Mouse (Mus musculus) liver, embryonic 14.5 days (tissue): Measurements from ENCODE around the gene Ccser2. TPM values are rescaled to one million over a fixed set of nuclear protein-coding genes. Genes with fewer than 3 reads are reported as not detected.
A peak's percentile ranks its signal among the peaks of the same experiment; 100 is the strongest.

ENCODE experiments used
- ATAC-seq: fragments of 200-750 bp; cut with Nextera tagmentation; 2 replicates; pipeline ENCODE4 v1.8.0; 2017; ENCODE audit warnings: moderate number of reproducible peaks, mild to moderate bottlenecking, moderate library complexity; ENCODE audit not compliant: insufficient read depth
- DNase-seq, 3 experiments: peaks; one replicate each; pipeline ENCODE4 v3.0.0-alpha.2; 2012 to 2013; ENCODE audit warnings: low read depth in 3 of 3, low spot score in 3 of 3
- H3K27ac ChIP-seq: fragments of 300-500 bp; sonication (generic); 2 replicates; pipeline ENCODE4 v1.5.1; 2014; ENCODE audit warnings: moderate library complexity, mild to moderate bottlenecking, control low read depth, inconsistent platforms
- H3K27me3 ChIP-seq: fragments of 300-500 bp; sonication (generic); 2 replicates; pipeline ENCODE4 v1.6.1; 2014; ENCODE audit warnings: mild to moderate bottlenecking, low read length, moderate library complexity; ENCODE audit not compliant: control insufficient read depth, insufficient read depth
- H3K36me3 ChIP-seq: fragments of 300-500 bp; sonication (generic); replicated peaks from 2 replicates; pipeline ENCODE4 v1.6.1; 2014; ENCODE audit warnings: low read depth; ENCODE audit not compliant: control insufficient read depth, insufficient read depth
- H3K4me1 ChIP-seq, 2 experiments: fragments of 200-500 bp in 1 of 2; fragments of 300-500 bp in 1 of 2; sonication (generic) in 1 of 2; replicated peaks; 2 replicates each; pipeline ENCODE4 v1.6.1; 2012 to 2014; ENCODE audit warnings: antibody characterized with exemption in 1 of 2, inconsistent platforms in 1 of 2, low read length in 1 of 2; ENCODE audit not compliant: control insufficient read depth in 2 of 2, insufficient read depth in 2 of 2
- H3K4me2 ChIP-seq: fragments of 300-500 bp; sonication (generic); 2 replicates; pipeline ENCODE4 v1.6.1; 2014; ENCODE audit warnings: low read depth, mild to moderate bottlenecking, control low read depth, moderate library complexity
- H3K4me3 ChIP-seq, 2 experiments: fragments of 200-500 bp in 1 of 2; fragments of 300-500 bp in 1 of 2; sonication (generic) in 1 of 2; 2 replicates each; pipeline ENCODE4 v1.5.1; 2012 to 2014; ENCODE audit warnings: low read depth in 2 of 2, low read length in 2 of 2, mild to moderate bottlenecking in 2 of 2, control low read depth in 1 of 2, inconsistent platforms in 1 of 2, moderate library complexity in 1 of 2; ENCODE audit not compliant: insufficient read depth in 1 of 2
- H3K9ac ChIP-seq: fragments of 300-500 bp; sonication (generic); replicated peaks from 2 replicates; pipeline ENCODE4 v1.6.1; 2014; ENCODE audit warnings: mild to moderate bottlenecking, control low read depth, moderate library complexity
- H3K9me3 ChIP-seq: fragments of 300-500 bp; sonication (generic); 2 replicates; pipeline ENCODE4 v1.6.1; 2016; ENCODE audit warnings: low read length, mixed read lengths; ENCODE audit not compliant: control insufficient read depth
- CTCF ChIP-seq: IDR thresholded peaks from 2 replicates; pipeline ENCODE4 v1.5.1; 2016; ENCODE audit warnings: antibody characterized with exemption, low read depth, control low read depth
- EP300 ChIP-seq: IDR thresholded peaks from 2 replicates; pipeline ENCODE4 v1.6.1; 2016; ENCODE audit warnings: antibody characterized with exemption, low read depth
- WGBS: fragments of 180-500 bp; shearing (Covaris S2); extraction: QIAGEN DNeasy Blood & Tissue Kit; methylation state at CpG from one replicate; pipeline ENCODE4 v1.1.7; 2014; ENCODE audit not compliant: insufficient replicate concordance; 5-methylcytosine and 5-hydroxymethylcytosine counted together
- polyA plus RNA-seq, 2 experiments: library from polyadenylated mRNA; depleted of rRNA in 1 of 2; stranded (reverse) in 1 of 2; unstranded in 1 of 2; fragments of >200 nt; fragmentation: Nextera tagmentation in 1 of 2; extraction: Ambion mirVana in 1 of 2; gene quantifications; 2 replicates each; pipeline versions ENCODE4 v1.2.1 to v1.2.3; 2012 to 2014

Ccser2 gene
- polyA plus RNA-seq (2012; rRNA removed) = 1.5 and 1.6 TPM in 2 replicates
- polyA plus RNA-seq (2014; fragmentation: Nextera tagmentation; extraction: Ambion mirVana) = 4.1 and 5.0 TPM in 2 replicates

DNA sequence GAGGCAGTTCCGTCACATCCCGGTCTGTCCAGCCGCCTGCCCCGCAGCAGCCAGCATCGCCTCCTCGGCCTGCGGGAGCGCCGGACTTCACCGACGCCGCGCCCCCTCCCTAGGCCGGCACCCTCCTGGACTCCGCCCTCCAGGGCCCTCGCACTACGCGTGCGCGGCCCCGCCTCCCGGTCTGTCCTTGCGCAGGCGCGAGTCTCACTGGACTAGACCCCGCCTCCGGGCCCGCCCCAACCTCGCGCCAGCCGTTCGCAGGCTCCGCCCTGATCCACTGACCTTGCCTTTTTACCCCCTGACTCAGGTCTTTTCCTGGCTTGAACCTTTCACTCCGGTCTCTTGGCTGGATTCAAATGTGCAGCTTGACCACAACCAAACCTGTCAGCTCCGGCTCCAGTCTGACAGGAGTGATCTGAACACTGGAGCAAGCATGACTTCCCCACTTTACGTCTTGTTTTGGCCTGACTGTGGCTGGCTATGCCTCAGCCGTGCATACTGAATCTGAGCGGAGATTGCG lies at the start of gene Ccser2:
Ccser2 (minus strand) TSS at position 150 of the 520 bp plus-strand sequence.
- peak within 1 kb of the TSS; percentile 62 for H3K9ac ChIP-seq
- H3K27ac ChIP-seq = no peak within 1 kb of the TSS; the same call in none of the 2 replicates
- no peaks in the 10 kb centered on the region for H3K9me3 ChIP-seq
- H3K4me1 ChIP-seq = peaks cover 5 to 12% of the 10 kb centered on the region in 2 experiments; a peak in 3 of 4 replicates
- H3K27me3 ChIP-seq = no peaks in the 10 kb centered on the region
- ATAC-seq (peak; percentile 100), DNase-seq (peak; percentile 70 to 84 (median 79))
- peak within 1 kb of the TSS; percentile 82 for H3K4me2 ChIP-seq
- H3K4me3 ChIP-seq = peak within 1 kb of the TSS; percentile 65 to 79
- 2% methylated on average over 39 of the region's 39 CpGs for WGBS
- TF ChIP-seq EP300 (no peak), CTCF (no peak)
- no peaks in the 10 kb centered on the region for H3K36me3 ChIP-seq

DNA sequence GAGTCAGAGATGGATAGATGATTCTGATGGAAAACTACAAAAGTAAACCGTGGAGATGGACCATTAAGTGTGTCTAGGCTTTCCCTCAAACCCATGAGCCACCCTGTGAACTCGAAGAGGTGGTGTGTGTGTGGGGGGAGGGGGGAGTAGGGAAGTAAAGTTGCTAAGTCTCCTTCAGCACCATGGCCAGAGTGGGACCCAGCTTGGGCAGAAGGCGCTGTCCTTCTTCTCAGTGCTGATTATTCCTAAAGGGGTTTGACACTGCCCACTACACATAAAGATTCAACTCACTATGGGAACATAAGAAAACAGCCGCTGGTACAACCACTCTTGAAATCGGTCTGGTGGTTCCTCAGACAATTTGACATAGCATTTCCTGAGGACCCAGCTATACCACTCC lies 47.3 kb upstream of the Ccser2 start:
- ATAC-seq (no peak), DNase-seq (no peak)
- Histone ChIP-seq H3K4me1 (no peaks in the 10 kb centered on the region), H3K4me3 (no peak overlapping the region), H3K9me3 (no peaks in the 10 kb centered on the region), H3K4me2 (no peak overlapping the region), H3K36me3 (no peaks in the 10 kb centered on the region), H3K27me3 (no peaks in the 10 kb centered on the region), H3K9ac (no peak overlapping the region), H3K27ac (no peak overlapping the region)
- TF ChIP-seq EP300 = no peak
- TF ChIP-seq CTCF = no peak
- WGBS = 27% methylated on average over 5 of the region's 5 CpGs

DNA sequence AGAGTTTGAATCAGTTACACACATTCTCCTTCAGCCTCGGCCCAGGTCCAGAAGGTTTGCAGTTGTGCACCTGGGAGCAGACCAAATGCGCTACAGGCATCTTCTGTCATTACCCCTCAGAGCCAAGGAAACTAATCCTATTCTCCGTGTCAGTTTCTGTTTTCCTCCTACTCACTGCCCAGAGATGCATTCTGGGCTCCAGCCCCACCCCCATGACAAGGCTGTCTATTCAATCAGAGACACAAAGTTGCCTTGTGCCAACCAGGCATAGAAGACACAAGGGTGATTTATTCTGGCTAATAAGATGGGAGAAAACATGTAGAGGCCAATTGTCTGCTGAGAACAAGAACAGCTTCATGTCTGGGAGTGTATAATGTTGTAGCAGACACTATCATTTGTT lies 45.1 kb upstream of the Ccser2 start:
- WGBS = 41% methylated on average over 3 of the region's 3 CpGs
- TF ChIP-seq CTCF (no peak), EP300 (no peak)
- Histone ChIP-seq H3K9me3 (no peaks in the 10 kb centered on the region), H3K27ac (no peak overlapping the region), H3K4me1 (no peaks in the 10 kb centered on the region), H3K9ac (no peak overlapping the region), H3K36me3 (no peaks in the 10 kb centered on the region), H3K4me3 (no peak overlapping the region), H3K27me3 (no peaks in the 10 kb centered on the region), H3K4me2 (no peak overlapping the region)
- DNase-seq (no peak), ATAC-seq (no peak)

DNA sequence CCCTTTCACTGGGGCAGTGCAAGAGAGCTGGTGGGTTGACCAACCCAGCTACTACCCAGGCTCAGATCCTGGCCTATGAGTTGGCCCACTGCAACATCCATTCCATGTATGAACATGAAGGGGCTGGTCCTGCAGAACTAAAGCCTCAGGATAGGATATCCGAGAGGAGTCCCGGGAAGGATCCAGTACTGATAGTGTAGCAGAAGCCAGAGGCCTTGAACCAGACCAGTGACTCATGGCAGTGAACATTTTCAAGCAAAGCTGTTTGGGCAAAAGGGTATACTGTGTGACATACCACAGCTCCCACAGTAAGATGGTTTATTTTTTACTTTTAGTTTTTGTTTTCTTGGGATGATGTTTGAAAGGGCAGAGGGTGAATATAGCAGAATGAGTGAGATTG lies 41.1 kb upstream of the Ccser2 start:
- Histone ChIP-seq H3K27ac (no peak overlapping the region), H3K4me3 (no peak overlapping the region), H3K4me2 (no peak overlapping the region), H3K27me3 (no peaks in the 10 kb centered on the region), H3K9ac (no peak overlapping the region), H3K36me3 (no peaks in the 10 kb centered on the region), H3K4me1 (no peaks in the 10 kb centered on the region), H3K9me3 (no peaks in the 10 kb centered on the region)
- ATAC-seq = no peak
- TF ChIP-seq EP300 (no peak), CTCF (no peak)
- DNase-seq = no peak
- 61% methylated on average over 2 of the region's 2 CpGs for WGBS

DNA sequence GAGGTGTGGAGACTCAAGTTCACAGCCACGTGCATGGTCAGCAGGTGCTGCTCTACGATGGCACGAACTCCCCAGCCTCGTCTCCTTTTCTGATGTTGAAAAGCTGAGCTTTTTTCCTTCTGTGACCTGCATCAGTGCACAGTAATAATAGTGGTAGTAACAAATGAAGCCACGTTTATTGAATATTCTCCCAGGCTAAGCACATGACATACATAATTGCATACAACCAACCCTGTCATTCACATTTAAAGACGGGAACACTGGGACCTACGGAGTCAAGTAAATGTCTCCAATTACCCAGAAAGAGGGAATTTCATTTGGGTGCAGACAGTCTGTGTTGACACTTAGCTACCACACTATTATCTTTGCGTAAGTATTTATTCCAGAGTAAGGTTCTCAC lies 37.9 kb upstream of the Ccser2 start:
- H3K36me3 ChIP-seq = no peaks in the 10 kb centered on the region
- H3K27me3 ChIP-seq = no peaks in the 10 kb centered on the region
- ATAC-seq (no peak), DNase-seq (no peak)
- no peaks in the 10 kb centered on the region for H3K4me1 ChIP-seq
- H3K4me3 ChIP-seq = no peak overlapping the region
- TF ChIP-seq EP300 = no peak
- no peak for TF ChIP-seq CTCF
- no peak overlapping the region for H3K27ac ChIP-seq
- H3K4me2 ChIP-seq = no peak overlapping the region
- H3K9ac ChIP-seq = no peak overlapping the region
- WGBS = 64% methylated on average over 8 of the region's 8 CpGs
- H3K9me3 ChIP-seq = no peaks in the 10 kb centered on the region
